Mouse (Mus musculus): ENCODE measurements around the gene Asl. TPM values are rescaled to one million over a fixed set of nuclear protein-coding genes. Genes with fewer than 3 reads are reported as not detected.

Gene Asl
- total and polyA plus RNA-seq, 3 experiments, result 15.8 to 26.7 TPM; not detected in 1

- peaks cover 7% of the 10 kb centered on the region for H3K79me2 ChIP-seq (ENCODE audit: control insufficient read depth, insufficient read depth, low read length, poor library complexity)
- no peak overlapping the region for H3K27ac ChIP-seq (ENCODE audit: control insufficient read depth, low read depth, low read length)
- no peak overlapping the region for H3K9ac ChIP-seq (ENCODE audit: control insufficient read depth, low read depth, low read length, poor library complexity, severe bottlenecking)
- no peaks in the 10 kb centered on the region for H3K27me3 ChIP-seq (ENCODE audit: control insufficient read depth in 1 of 2, insufficient read depth in 2 of 2, low read length in 2 of 2)
- H3K4me3 ChIP-seq (ENCODE audit: control insufficient read depth in 1 of 2, insufficient read depth in 1 of 2, low read depth in 2 of 2, low read length in 2 of 2), result no peak overlapping the region
- peaks cover 0 to 5% of the 10 kb centered on the region in 2 experiments; a peak in 2 of 4 replicates for H3K36me3 ChIP-seq (ENCODE audit: control insufficient read depth in 1 of 2, insufficient read depth in 2 of 2, low read length in 2 of 2)
- DNase-seq (ENCODE audit: low read depth, low spot score), result no peak
- no peaks in the 10 kb centered on the region for H3K9me3 ChIP-seq (replicated peaks; ENCODE audit: insufficient read depth, low read length)
- TF ChIP-seq USF2 (IDR thresholded peaks at IDR 0.05; ENCODE audit: borderline replicate concordance in 1 of 2, insufficient read depth in 1 of 2, low read depth in 1 of 2, low read length in 2 of 2) (no peak), RAD21 (IDR thresholded peaks at IDR 0.05; ENCODE audit: low read depth, low read length) (no peak), POLR2AphosphoS2 (IDR thresholded peaks at IDR 0.05; ENCODE audit: low read length) (no peak), GABPA (IDR thresholded peaks at IDR 0.05; ENCODE audit: low read depth, low read length) (no peak), USF1 (IDR thresholded peaks at IDR 0.05; ENCODE audit: low read depth, low read length) (no peak), POLR2AphosphoS5 (IDR thresholded peaks at IDR 0.05; ENCODE audit: borderline replicate concordance, low read depth, low read length) (no peak), UBTF (IDR thresholded peaks at IDR 0.05; ENCODE audit: borderline replicate concordance, insufficient read depth, low read depth, low read length) (no peak), ZMIZ1 (IDR thresholded peaks at IDR 0.05; ENCODE audit: low read depth, low read length) (no peak), TCF12 (IDR thresholded peaks at IDR 0.05; ENCODE audit: low read depth, low read length) (no peak)
- no peaks in the 10 kb centered on the region for H3K4me1 ChIP-seq (ENCODE audit: control insufficient read depth in 1 of 2, insufficient read depth in 2 of 2, low read length in 2 of 2)
Measured at GRCm38 (mm10) chr5:129963224-129963623, 65.8 kb downstream of the Asl start.

Other genes starting within 250 kb of the Asl start
- 54.8 and 101 TPM in 2 replicates for gene Psph, start 241.8 kb downstream of the Asl start, total RNA-seq (2012; rRNA removed)
- gene Psph, start 241.8 kb downstream of the Asl start, polyA plus RNA-seq (2012; ENCODE audit: insufficient read depth in 1 of 2, insufficient read length in 2 of 2, low read depth in 1 of 2, low replicate concordance in 2 of 2, missing spikeins in 1 of 2), result 100 to 1,000 TPM; 148 to 170 TPM
- gene Sumf2, start 182.3 kb downstream of the Asl start, total RNA-seq (2012; rRNA removed), result 32.9 and 33.2 TPM in 2 replicates
- gene Sumf2, start 182.3 kb downstream of the Asl start, polyA plus RNA-seq (2012; ENCODE audit: insufficient read depth in 1 of 2, insufficient read length in 2 of 2, low read depth in 1 of 2, low replicate concordance in 2 of 2, missing spikeins in 1 of 2), result 10 to 100 TPM in 1 of 2 experiments, not detected in 1; 35.8 TPM
- gene Chchd2, start 141.8 kb downstream of the Asl start, total RNA-seq (2012; rRNA removed), result 905 and 951 TPM in 2 replicates
- 100 to 1,000 TPM in 1 of 2 experiments, not detected in 1; 588 TPM for gene Chchd2, start 141.8 kb downstream of the Asl start, polyA plus RNA-seq (2012; ENCODE audit: insufficient read depth in 1 of 2, insufficient read length in 2 of 2, low read depth in 1 of 2, low replicate concordance in 2 of 2, missing spikeins in 1 of 2)
- gene Zbed5, start 133.5 kb downstream of the Asl start, total RNA-seq (2012; rRNA removed), result 2.5 and 4.2 TPM in 2 replicates
- gene Zbed5, start 133.5 kb downstream of the Asl start, polyA plus RNA-seq (2012; ENCODE audit: insufficient read depth in 1 of 2, insufficient read length in 2 of 2, low read depth in 1 of 2, low replicate concordance in 2 of 2, missing spikeins in 1 of 2), result 1 to 10 TPM in 1 of 2 experiments, not detected in 1; 4.0 TPM
- gene Phkg1, start 130.7 kb downstream of the Asl start, total RNA-seq (2012; rRNA removed), result 0.26 and 0.62 TPM in 2 replicates
- gene Phkg1, start 130.7 kb downstream of the Asl start, polyA plus RNA-seq (2012; ENCODE audit: insufficient read depth in 1 of 2, insufficient read length in 2 of 2, low read depth in 1 of 2, low replicate concordance in 2 of 2, missing spikeins in 1 of 2), result under 1 TPM in 1 of 2 experiments, not detected in 1; 0.72 TPM
- gene Nupr1l, start 120.7 kb downstream of the Asl start, total RNA-seq (2012; rRNA removed), result 0.59 and 1.2 TPM in 2 replicates
- gene Nupr1l, start 120.7 kb downstream of the Asl start, polyA plus RNA-seq (2012; ENCODE audit: insufficient read depth in 1 of 2, insufficient read length in 2 of 2, low read depth in 1 of 2, low replicate concordance in 2 of 2, missing spikeins in 1 of 2), result under 1 TPM in 1 of 2 experiments, not detected in 1; 0.88 TPM
- gene Vkorc1l1, start 87.3 kb downstream of the Asl start, total RNA-seq (2012; rRNA removed), result 22.9 and 24.2 TPM in 2 replicates
- gene Vkorc1l1, start 87.3 kb downstream of the Asl start, polyA plus RNA-seq (2012; ENCODE audit: insufficient read depth in 1 of 2, insufficient read length in 2 of 2, low read depth in 1 of 2, low replicate concordance in 2 of 2, missing spikeins in 1 of 2), result 10 to 100 TPM in 1 of 2 experiments, not detected in 1; 42.4 TPM
- 37.8 and 44.4 TPM in 2 replicates for gene Gusb, start 26.2 kb downstream of the Asl start, total RNA-seq (2012; rRNA removed)
- gene Gusb, start 26.2 kb downstream of the Asl start, polyA plus RNA-seq (2012; ENCODE audit: insufficient read depth in 1 of 2, insufficient read length in 2 of 2, low read depth in 1 of 2, low replicate concordance in 2 of 2, missing spikeins in 1 of 2), result 100 to 1,000 TPM in 1 of 2 experiments, 10 to 100 TPM in 1; 54.2 to 107 TPM
- 60.9 and 69.6 TPM in 2 replicates for gene Crcp, start within 50 bp of the Asl start, total RNA-seq (2012; rRNA removed)
- gene Crcp, start within 50 bp of the Asl start, polyA plus RNA-seq (2012; ENCODE audit: insufficient read depth in 1 of 2, insufficient read length in 2 of 2, low read depth in 1 of 2, low replicate concordance in 2 of 2, missing spikeins in 1 of 2), result 10 to 100 TPM in 1 of 2 experiments, not detected in 1; 56.2 TPM
- gene Tpst1, start 44.1 kb upstream of the Asl start, total RNA-seq (2012; rRNA removed), result 27.9 and 31.7 TPM in 2 replicates
- 10 to 100 TPM in 1 of 2 experiments, not detected in 1; 32.3 TPM for gene Tpst1, start 44.1 kb upstream of the Asl start, polyA plus RNA-seq (2012; ENCODE audit: insufficient read depth in 1 of 2, insufficient read length in 2 of 2, low read depth in 1 of 2, low replicate concordance in 2 of 2, missing spikeins in 1 of 2)
- gene Kctd7, start 115.6 kb upstream of the Asl start, total RNA-seq (2012; rRNA removed), result 6.4 and 7.0 TPM in 2 replicates
- 1 to 10 TPM in 1 of 2 experiments, not detected in 1; 5.8 TPM for gene Kctd7, start 115.6 kb upstream of the Asl start, polyA plus RNA-seq (2012; ENCODE audit: insufficient read depth in 1 of 2, insufficient read length in 2 of 2, low read depth in 1 of 2, low replicate concordance in 2 of 2, missing spikeins in 1 of 2)
- gene Rabgef1, start 142.6 kb upstream of the Asl start, total RNA-seq (2012; rRNA removed), result 24.3 and 25.8 TPM in 2 replicates
- gene Rabgef1, start 142.6 kb upstream of the Asl start, polyA plus RNA-seq (2012; ENCODE audit: insufficient read depth in 1 of 2, insufficient read length in 2 of 2, low read depth in 1 of 2, low replicate concordance in 2 of 2, missing spikeins in 1 of 2), result 10 to 100 TPM in 1 of 2 experiments, not detected in 1; 35.1 TPM
- gene Tmem248, start 187.8 kb upstream of the Asl start, total RNA-seq (2012; rRNA removed), result 50.5 and 58.2 TPM in 2 replicates
- gene Tmem248, start 187.8 kb upstream of the Asl start, polyA plus RNA-seq (2012; ENCODE audit: insufficient read depth in 1 of 2, insufficient read length in 2 of 2, low read depth in 1 of 2, low replicate concordance in 2 of 2, missing spikeins in 1 of 2), result 10 to 100 TPM in 1 of 2 experiments, not detected in 1; 55.5 TPM
- gene Sbds, start 226.3 kb upstream of the Asl start, total RNA-seq (2012; rRNA removed), result 51.1 and 74.7 TPM in 2 replicates
- gene Sbds, start 226.3 kb upstream of the Asl start, polyA plus RNA-seq (2012; ENCODE audit: insufficient read depth in 1 of 2, insufficient read length in 2 of 2, low read depth in 1 of 2, low replicate concordance in 2 of 2, missing spikeins in 1 of 2), result 10 to 100 TPM in 1 of 2 experiments, not detected in 1; 88.1 TPM
- 33.0 and 38.8 TPM in 2 replicates for gene Tyw1, start 226.4 kb upstream of the Asl start, total RNA-seq (2012; rRNA removed)
- 100 to 1,000 TPM in 1 of 2 experiments, 10 to 100 TPM in 1; 33.3 to 133 TPM for gene Tyw1, start 226.4 kb upstream of the Asl start, polyA plus RNA-seq (2012; ENCODE audit: insufficient read depth in 1 of 2, insufficient read length in 2 of 2, low read depth in 1 of 2, low replicate concordance in 2 of 2, missing spikeins in 1 of 2)